Mouse (Mus musculus): ENCODE results near the gene Tll1.

Gene Tll1

DNA sequence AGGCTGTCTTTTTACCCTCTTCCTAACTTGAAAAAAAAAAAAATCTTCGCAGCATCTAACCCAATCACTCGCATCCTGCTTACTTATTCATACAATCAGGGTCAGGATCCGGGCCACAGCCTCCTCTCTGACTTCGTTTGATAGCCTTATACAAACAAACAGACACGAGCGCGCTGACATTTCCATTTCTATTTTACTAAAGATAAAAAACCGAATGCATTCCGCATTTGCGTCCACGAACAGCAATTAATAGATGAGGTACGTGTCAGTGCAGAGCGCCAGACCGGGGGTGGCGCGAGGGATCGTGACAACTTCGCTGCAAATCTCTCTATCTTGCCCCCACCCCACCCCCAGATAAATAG, at the start of gene Tll1:
TSS of gene Tll1 (minus strand) at position 248 of the 362 bp plus-strand sequence.
- peak; percentile 16 for DNase-seq (ENCODE audit: low spot score)

DNA sequence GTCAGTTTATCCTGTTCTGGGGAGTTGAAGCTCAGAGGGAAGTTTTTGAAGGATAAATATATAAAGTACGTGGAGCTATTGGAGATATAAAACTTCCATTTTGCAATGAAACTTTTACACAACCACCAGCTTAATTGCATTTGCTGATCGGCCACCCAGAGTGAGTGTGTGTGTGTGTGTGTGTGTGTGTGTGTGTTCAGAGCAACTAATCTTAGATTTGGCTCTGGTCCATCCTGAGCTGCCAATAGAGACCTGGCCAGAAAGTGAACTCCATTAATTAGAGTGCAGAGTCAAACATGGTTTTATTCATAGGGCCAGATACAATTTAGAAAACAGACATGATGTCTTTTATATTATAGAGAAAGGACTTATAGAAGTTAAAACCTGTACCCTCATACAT, 32.6 kb upstream of the Tll1 start:
- DNase-seq (ENCODE audit: low spot score), result no peak

DNA sequence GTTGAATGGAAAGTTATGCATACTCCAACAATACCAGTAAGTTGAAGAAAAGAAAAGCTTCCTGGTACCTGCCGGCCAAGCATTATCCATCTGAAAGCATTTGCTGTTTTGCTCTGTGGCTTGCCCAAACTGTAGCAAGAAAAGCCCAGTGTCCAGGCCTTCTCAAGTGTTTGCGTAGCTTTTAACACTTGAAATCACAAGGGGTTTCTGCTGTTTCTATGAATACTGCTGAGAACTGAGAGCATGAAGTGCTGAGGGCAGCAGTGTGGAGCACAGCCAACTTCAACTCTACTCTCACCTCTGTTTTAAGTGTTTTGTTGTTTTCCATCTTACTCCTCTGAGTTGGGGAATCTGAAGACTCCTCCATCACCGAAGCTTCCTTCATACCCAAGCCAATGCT, 15.5 kb upstream of the Tll1 start:
- DNase-seq (ENCODE audit: low spot score), result peak; percentile 16

DNA sequence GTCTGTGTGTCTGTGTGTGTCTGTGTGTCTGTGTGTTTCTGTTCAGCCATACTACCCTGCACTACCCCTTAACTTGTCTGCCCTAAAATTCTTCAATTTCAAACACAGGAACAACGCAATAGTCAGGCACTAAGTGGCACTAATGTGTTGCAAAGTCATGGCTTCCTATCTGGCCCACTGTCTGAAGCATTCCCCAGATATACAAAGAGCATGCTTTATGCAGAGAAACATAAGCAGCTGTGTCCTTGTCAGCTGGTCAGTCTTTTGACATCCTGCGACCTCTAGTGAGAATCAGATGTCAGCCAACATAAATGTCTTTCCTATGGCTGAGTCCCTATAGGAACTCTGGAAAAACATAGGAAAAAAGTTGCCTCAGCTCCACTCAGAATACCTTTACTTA, 11.6 kb upstream of the Tll1 start:
- no peak for DNase-seq (ENCODE audit: low spot score)

DNA sequence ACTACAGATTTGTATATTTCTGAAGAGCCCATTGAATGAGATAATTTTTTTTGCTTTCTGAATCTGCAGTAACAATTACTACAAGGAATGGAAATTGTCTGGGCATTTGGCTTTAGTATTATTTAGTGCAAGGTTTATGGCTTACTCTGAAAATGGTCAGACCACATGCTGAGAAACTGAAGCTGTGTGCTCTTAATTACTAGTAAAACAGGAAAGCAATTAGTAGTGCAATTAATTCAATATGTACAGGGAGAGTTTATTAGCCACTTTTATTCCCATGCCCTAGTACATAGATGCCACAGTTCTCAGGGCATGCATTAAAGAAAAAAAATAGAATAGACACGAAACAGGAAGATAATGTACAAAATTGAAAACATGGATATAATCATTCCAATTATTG, 10.2 kb upstream of the Tll1 start:
- no peak for DNase-seq (ENCODE audit: low spot score)

DNA sequence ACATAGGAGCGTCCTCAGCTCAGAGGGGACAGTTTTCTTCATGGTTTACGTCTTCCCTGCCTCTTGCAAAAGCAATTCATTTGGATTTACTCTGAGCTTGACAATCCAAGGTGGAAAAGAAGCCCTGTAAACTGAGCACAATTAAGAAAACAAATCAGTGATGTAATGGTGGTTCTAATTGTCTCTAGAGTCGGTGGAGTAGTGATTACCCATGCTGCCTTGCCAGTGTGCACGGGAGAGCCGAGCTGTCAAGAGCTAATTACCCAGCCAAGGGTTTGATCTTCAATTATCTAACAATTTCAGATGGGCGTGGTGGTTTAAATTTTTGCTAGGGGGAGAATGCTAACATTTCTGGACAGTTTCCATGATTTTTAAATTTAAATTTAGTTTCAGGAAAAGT, 9.3 kb upstream of the Tll1 start:
- no peak for DNase-seq (ENCODE audit: low spot score)

- no peak for DNase-seq (ENCODE audit: low spot score)
Measured at GRCm38 (mm10) chr8:64214906-64215305, 8.8 kb upstream of the Tll1 start.

GRCm38 (mm10) chr8:64206411-64206861, 365 bp upstream of the Tll1 start:
- peak; percentile 18 for DNase-seq (ENCODE audit: low spot score)

- peak; percentile 14 for DNase-seq (ENCODE audit: low spot score)
Measured at GRCm38 (mm10) chr8:64205321-64206023, 599 bp downstream of the Tll1 start.

DNA sequence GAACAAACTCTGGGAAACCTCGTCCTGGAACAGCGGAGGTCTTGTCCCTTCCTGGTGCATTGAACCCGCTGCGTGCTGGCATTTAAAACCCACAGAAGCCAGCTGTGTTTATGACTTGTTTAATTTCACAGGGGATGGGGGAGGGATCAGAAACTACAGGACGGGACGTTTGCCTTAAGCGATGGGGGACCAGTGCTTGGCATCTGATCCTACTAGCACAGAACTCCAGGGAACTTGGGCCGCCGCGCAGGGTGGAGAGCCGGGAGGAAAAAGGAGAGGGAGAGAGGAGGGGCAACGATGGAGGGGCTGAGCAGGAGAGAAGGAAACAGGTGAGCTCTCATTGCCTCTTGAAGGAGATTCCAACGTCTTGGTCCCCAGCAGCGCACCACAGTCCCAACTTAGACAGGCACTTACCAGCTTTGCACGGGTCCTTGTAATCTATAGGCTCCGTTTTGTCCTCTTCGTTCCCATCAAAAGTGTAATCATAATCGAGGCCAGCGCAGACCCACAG, 1.2 kb downstream of the Tll1 start:
- DNase-seq (ENCODE audit: low spot score), result no peak

- peak; percentile 66 for DNase-seq (ENCODE audit: low spot score)
Measured at GRCm38 (mm10) chr8:64204167-64204566, 1.9 kb downstream of the Tll1 start.

DNA sequence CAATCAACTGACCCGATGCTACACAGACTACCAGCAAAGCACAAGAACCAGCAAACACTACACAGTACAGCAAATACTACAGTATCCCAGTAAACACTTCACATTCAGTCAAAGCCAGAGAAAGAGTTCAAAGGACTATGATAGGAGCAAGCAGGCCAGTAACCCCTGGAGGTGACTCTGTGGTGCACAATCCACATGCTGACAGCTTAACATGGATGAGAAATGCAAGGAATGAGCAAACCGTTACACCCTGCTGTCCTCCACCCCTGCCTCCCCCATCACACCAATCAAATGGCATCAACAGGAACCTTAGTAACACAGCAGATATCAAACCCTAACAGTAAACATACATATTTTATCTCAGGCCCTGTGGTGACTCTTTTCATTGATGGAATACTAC, 7.7 kb downstream of the Tll1 start:
- no peak for DNase-seq (ENCODE audit: low spot score)

- DNase-seq (ENCODE audit: low spot score), result no peak
Measured at GRCm38 (mm10) chr8:64193421-64193820, 12.7 kb downstream of the Tll1 start.

DNA sequence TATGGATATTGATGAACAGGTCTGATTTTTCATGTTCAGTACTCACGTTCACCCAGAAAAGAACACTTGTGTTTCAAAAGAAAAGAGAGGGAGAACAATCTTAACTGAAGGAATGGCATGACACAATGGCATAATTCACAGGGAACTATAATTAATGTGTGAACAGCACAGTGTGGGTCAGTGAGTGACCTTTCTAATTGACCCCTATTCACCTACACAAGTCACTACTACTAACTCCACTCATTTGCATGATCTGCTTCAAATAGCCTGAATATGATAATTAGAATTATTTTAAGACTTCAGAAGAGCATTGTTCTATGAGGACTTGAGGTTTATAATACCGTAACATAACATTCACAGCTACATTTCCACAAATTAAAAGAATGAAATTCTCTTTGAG, 18.2 kb downstream of the Tll1 start:
- DNase-seq (ENCODE audit: low spot score), result no peak

GRCm38 (mm10) chr8:64176931-64177330, 29.1 kb downstream of the Tll1 start:
- DNase-seq (ENCODE audit: low spot score), result no peak

- no peak for DNase-seq (ENCODE audit: low spot score)
Measured at GRCm38 (mm10) chr8:64174916-64175315, 31.2 kb downstream of the Tll1 start.

- DNase-seq (ENCODE audit: low spot score), result no peak
Measured at GRCm38 (mm10) chr8:64173759-64174158, 32.3 kb downstream of the Tll1 start.

- no peak for DNase-seq (ENCODE audit: low spot score)
Measured at GRCm38 (mm10) chr8:64152899-64153891, 52.9 kb downstream of the Tll1 start.

DNA sequence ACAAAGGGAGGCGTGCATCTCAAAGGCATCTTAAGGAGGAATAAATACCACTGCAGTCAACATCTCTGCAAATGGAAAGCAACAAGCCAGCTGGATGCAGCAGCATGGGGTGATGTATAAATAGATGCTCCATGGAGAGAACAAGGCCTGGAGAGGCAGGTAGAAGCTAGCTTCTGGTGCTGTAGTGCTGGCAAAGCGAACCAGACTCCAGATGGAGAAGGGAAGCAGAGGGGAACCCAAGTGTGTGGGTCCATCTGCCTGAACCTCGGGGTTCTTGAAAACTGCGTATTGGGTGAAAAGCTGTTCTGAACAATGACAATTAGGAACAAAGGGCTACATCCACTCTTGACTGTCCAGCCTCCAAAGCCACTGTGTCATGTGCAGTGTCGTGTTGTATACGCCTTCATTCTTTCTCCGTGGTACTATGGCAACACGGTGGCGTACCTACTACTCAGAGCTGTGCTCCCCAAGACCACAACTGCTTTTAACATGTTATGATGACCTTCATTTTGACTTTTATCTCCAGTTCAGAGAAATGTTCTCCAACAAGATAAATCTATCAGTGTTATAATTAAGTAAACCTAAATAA, 53.8 kb downstream of the Tll1 start:
- no peak for DNase-seq (ENCODE audit: low spot score)

DNA sequence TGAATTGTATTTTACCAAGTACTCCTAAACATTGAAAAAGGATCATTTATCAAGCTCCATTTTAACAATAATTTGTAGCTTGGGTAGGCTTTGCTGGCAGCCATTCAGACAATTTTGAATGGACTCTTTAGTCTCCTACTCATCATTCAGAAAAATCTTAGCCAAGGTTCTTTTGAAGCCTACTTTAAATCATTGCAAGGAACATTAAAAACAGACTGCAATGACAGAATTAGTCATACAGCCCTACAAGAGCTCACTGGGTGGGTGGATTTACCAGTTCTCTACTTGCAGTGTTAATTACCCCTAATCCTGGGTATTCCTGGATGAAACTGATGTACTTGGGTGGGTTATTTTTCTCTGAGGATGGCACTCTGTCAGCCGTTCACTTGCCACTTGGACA, 69.5 kb downstream of the Tll1 start:
- DNase-seq (ENCODE audit: low spot score), result no peak

- no peak for DNase-seq (ENCODE audit: low spot score)
Measured at GRCm38 (mm10) chr8:64107190-64107589, 98.9 kb downstream of the Tll1 start.

DNA sequence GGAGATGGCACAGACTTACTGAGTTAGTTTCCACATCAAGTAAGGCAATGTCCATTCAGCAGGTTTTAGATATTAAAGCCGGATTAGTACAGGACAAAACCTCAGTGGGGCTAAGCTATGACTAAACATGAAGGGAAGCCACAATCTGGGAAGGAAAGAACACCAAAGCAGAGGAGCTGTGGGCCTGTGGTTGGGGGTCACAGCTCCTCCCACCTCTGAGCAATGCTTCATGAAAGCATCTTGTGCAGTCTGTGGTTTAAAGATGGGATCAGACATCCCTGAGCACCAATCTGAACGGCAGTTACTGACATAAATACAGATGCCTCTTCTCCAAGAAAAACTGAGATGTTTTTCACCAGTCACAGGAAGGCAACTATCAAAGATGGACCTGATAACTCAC, 132.7 kb downstream of the Tll1 start:
- DNase-seq (ENCODE audit: low spot score), result no peak

- DNase-seq (ENCODE audit: low spot score), result no peak
Measured at GRCm38 (mm10) chr8:64059867-64060266, 146.2 kb downstream of the Tll1 start.
